Mouse (Mus musculus) splenic B cell, adult 2 months (primary cell): ENCODE measurements at regions not wholly inside any gene's neighbourhood (a gene's known extent, or its start where the extent isn't known, plus 50 kb on each side); places are given as distances from the start of the nearest gene placed in this dataset.

Source experiments
- DNase-seq: peaks from one replicate; pipeline ENCODE4 v3.0.0-alpha.2; 2011; ENCODE audit warnings: low read depth, low spot score
- H3K27me3 ChIP-seq: 2 replicates; pipeline ENCODE4 v1.6.1; 2012; ENCODE audit warnings: mild to moderate bottlenecking, low read length, moderate library complexity, mixed read lengths; ENCODE audit not compliant: control insufficient read depth, poor library complexity, insufficient read depth, severe bottlenecking
- H3K36me3 ChIP-seq: 2 replicates; pipeline ENCODE4 v1.6.1; 2012; ENCODE audit warnings: mild to moderate bottlenecking, low read length, moderate library complexity, mixed read lengths; ENCODE audit not compliant: control insufficient read depth, poor library complexity, insufficient read depth, severe bottlenecking

GRCm38 (mm10) chr2:166434554-166434953 lies 279.1 kb downstream of the Prex1 start:
- no peak for DNase-seq
- no peaks in the 10 kb centered on the region for H3K27me3 ChIP-seq
- no peaks in the 10 kb centered on the region for H3K36me3 ChIP-seq

- Histone ChIP-seq H3K27me3 (no peaks in the 10 kb centered on the region), H3K36me3 (no peaks in the 10 kb centered on the region)
- DNase-seq = no peak
Measured at GRCm38 (mm10) chr2:166433655-166434333, 278.3 kb upstream of the Sulf2 start.

- H3K36me3 ChIP-seq = no peaks in the 10 kb centered on the region
- no peak for DNase-seq
- no peaks in the 10 kb centered on the region for H3K27me3 ChIP-seq
Measured at GRCm38 (mm10) chr2:166432948-166433654, 277.6 kb upstream of the Sulf2 start.

GRCm38 (mm10) chr2:166432531-166432930 lies 277.1 kb upstream of the Sulf2 start:
- Histone ChIP-seq H3K27me3 (no peaks in the 10 kb centered on the region), H3K36me3 (no peaks in the 10 kb centered on the region)
- DNase-seq = no peak

- DNase-seq = no peak
- Histone ChIP-seq H3K27me3 (no peaks in the 10 kb centered on the region), H3K36me3 (no peaks in the 10 kb centered on the region)
Measured at GRCm38 (mm10) chr2:166429918-166430317, 274.5 kb upstream of the Sulf2 start.

GRCm38 (mm10) chr2:166429494-166429893 lies 274.0 kb upstream of the Sulf2 start:
- Histone ChIP-seq H3K27me3 (no peaks in the 10 kb centered on the region), H3K36me3 (no peaks in the 10 kb centered on the region)
- DNase-seq = no peak

GRCm38 (mm10) chr2:166427390-166427789 lies 271.9 kb upstream of the Sulf2 start:
- Histone ChIP-seq H3K27me3 (no peaks in the 10 kb centered on the region), H3K36me3 (no peaks in the 10 kb centered on the region)
- DNase-seq = no peak

- H3K36me3 ChIP-seq = no peaks in the 10 kb centered on the region
- DNase-seq = no peak
- no peaks in the 10 kb centered on the region for H3K27me3 ChIP-seq
Measured at GRCm38 (mm10) chr2:166426960-166427359, 271.5 kb upstream of the Sulf2 start.

- no peak for DNase-seq
- H3K27me3 ChIP-seq = no peaks in the 10 kb centered on the region
- H3K36me3 ChIP-seq = no peaks in the 10 kb centered on the region
Measured at GRCm38 (mm10) chr2:166426457-166426856, 271.0 kb upstream of the Sulf2 start.

GRCm38 (mm10) chr2:166425141-166425540 lies 269.7 kb upstream of the Sulf2 start:
- Histone ChIP-seq H3K27me3 (no peaks in the 10 kb centered on the region), H3K36me3 (no peaks in the 10 kb centered on the region)
- DNase-seq = no peak

GRCm38 (mm10) chr2:166423132-166423660 lies 267.7 kb upstream of the Sulf2 start:
- Histone ChIP-seq H3K27me3 (no peaks in the 10 kb centered on the region), H3K36me3 (no peaks in the 10 kb centered on the region)
- DNase-seq = no peak

- no peak for DNase-seq
Measured at GRCm38 (mm10) chr2:166420275-166420674, 264.8 kb upstream of the Sulf2 start.

GRCm38 (mm10) chr2:166419271-166419670 lies 263.8 kb upstream of the Sulf2 start:
- DNase-seq = no peak
- no peaks in the 10 kb centered on the region for H3K36me3 ChIP-seq
- no peaks in the 10 kb centered on the region for H3K27me3 ChIP-seq

More at GRCm38 (mm10) chr2:166420275-166420674, 264.8 kb upstream of the Sulf2 start:
- Histone ChIP-seq H3K36me3 (no peaks in the 10 kb centered on the region), H3K27me3 (no peaks in the 10 kb centered on the region)

GRCm38 (mm10) chr2:166418279-166418678 lies 262.8 kb upstream of the Sulf2 start:
- no peaks in the 10 kb centered on the region for H3K36me3 ChIP-seq
- DNase-seq = no peak
- no peaks in the 10 kb centered on the region for H3K27me3 ChIP-seq

GRCm38 (mm10) chr2:166417628-166418027 lies 262.2 kb upstream of the Sulf2 start:
- no peaks in the 10 kb centered on the region for H3K36me3 ChIP-seq
- DNase-seq = no peak
- no peaks in the 10 kb centered on the region for H3K27me3 ChIP-seq
